Mouse (Mus musculus) embryonic facial prominence, embryonic 11.5 days (tissue): ENCODE results near the gene Dcp1a. TPM values are rescaled to one million over a fixed set of nuclear protein-coding genes. Genes with fewer than 3 reads are reported as not detected.

Experiments used
- ATAC-seq: fragments of 200-750 bp; cut with Nextera tagmentation; replicated peaks from 2 replicates; pipeline ENCODE4 v1.8.0; 2017; ENCODE audit warnings: low read depth; ENCODE audit not compliant: insufficient number of reproducible peaks, low FRiP score, low TSS enrichment
- DNase-seq: peaks from one replicate; pipeline ENCODE4 v3.0.0-alpha.2; 2015; ENCODE audit warnings: low spot score
- H3K27ac ChIP-seq: fragments of 300-500 bp; sonication (generic); replicated peaks from 2 replicates; pipeline ENCODE4 v1.5.1; 2014; ENCODE audit warnings: mild to moderate bottlenecking, low read depth, low read length, control low read depth
- H3K27me3 ChIP-seq: fragments of 300-500 bp; sonication (generic); 2 replicates; pipeline ENCODE4 v1.6.1; 2014; ENCODE audit warnings: mild to moderate bottlenecking, low read length, moderate library complexity, mixed read lengths; ENCODE audit not compliant: control insufficient read depth, insufficient read depth
- H3K36me3 ChIP-seq: fragments of 300-500 bp; sonication (generic); replicated peaks from 2 replicates; pipeline ENCODE4 v1.6.1; 2014; ENCODE audit warnings: low read depth, mild to moderate bottlenecking, low read length, moderate library complexity, mixed read lengths; ENCODE audit not compliant: control insufficient read depth, insufficient read depth
- H3K4me1 ChIP-seq: fragments of 300-500 bp; sonication (generic); 2 replicates; pipeline ENCODE4 v1.6.1; 2014; ENCODE audit warnings: low read length, mixed read lengths; ENCODE audit not compliant: control insufficient read depth, insufficient read depth
- H3K4me2 ChIP-seq: fragments of 300-500 bp; sonication (generic); 2 replicates; pipeline ENCODE4 v1.6.1; 2014; ENCODE audit warnings: low read depth, mild to moderate bottlenecking, control low read depth, low read length, moderate library complexity
- H3K4me3 ChIP-seq: fragments of 300-500 bp; sonication (generic); 2 replicates; pipeline ENCODE4 v1.5.1; 2014; ENCODE audit warnings: low read depth, low read length, control low read depth
- H3K9ac ChIP-seq: fragments of 300-500 bp; sonication (generic); replicated peaks from 2 replicates; pipeline ENCODE4 v1.6.1; 2014; ENCODE audit warnings: mild to moderate bottlenecking, control low read depth, low read length
- H3K9me3 ChIP-seq: fragments of 300-500 bp; sonication (generic); replicated peaks from 2 replicates; pipeline ENCODE4 v1.6.1; 2016; ENCODE audit warnings: mild to moderate bottlenecking, low read length, inconsistent platforms, mixed read lengths; ENCODE audit not compliant: control insufficient read depth
- WGBS: fragments of 180-500 bp; shearing (Covaris S2); extraction: QIAGEN DNeasy Blood & Tissue Kit; methylation state at CpG from one replicate; pipeline ENCODE4 v1.1.7; 2014; 5-methylcytosine and 5-hydroxymethylcytosine counted together
- polyA plus RNA-seq: library from polyadenylated mRNA; unstranded; fragments of >200 nt; fragmentation: Nextera tagmentation; extraction: Ambion mirVana; gene quantifications from 2 replicates; pipeline ENCODE4 v1.2.1, GENCODE M21; 2014

Gene Dcp1a
- 30.8 and 34.8 TPM in 2 replicates for polyA plus RNA-seq

- peak within 1 kb of the TSS; percentile 87 for H3K9ac ChIP-seq
- peak; percentile 97 for DNase-seq
- no peaks in the 10 kb centered on the region for H3K4me1 ChIP-seq
- H3K4me2 ChIP-seq = peak within 1 kb of the TSS; percentile 58
- ATAC-seq = peak; percentile 98
- no peaks in the 10 kb centered on the region for H3K9me3 ChIP-seq
- H3K27me3 ChIP-seq = no peaks in the 10 kb centered on the region
- WGBS = under 1% methylated on average over 39 of the region's 39 CpGs
- peak within 1 kb of the TSS; percentile 78 for H3K4me3 ChIP-seq
- H3K27ac ChIP-seq = peak within 1 kb of the TSS; percentile 68
- H3K36me3 ChIP-seq = no peaks in the 10 kb centered on the region
These were observed at the start of gene Dcp1a for GRCm38 (mm10) chr14:30479361-30479948. Gene Dcp1a, plus strand, starts transcription at chr14:30479535.

GRCm38 (mm10) chr14:30429606-30430005, 49.7 kb upstream of the Dcp1a start:
- Histone ChIP-seq H3K4me2 (no peak overlapping the region), H3K9me3 (no peaks in the 10 kb centered on the region), H3K4me1 (no peaks in the 10 kb centered on the region), H3K4me3 (no peak overlapping the region), H3K27ac (no peak overlapping the region), H3K36me3 (no peaks in the 10 kb centered on the region), H3K27me3 (no peaks in the 10 kb centered on the region), H3K9ac (no peak overlapping the region)
- DNase-seq (peak; percentile 10), ATAC-seq (no peak)
- 71% methylated on average over 9 of the region's 9 CpGs for WGBS

- no peak overlapping the region for H3K4me3 ChIP-seq
- no peak overlapping the region for H3K27ac ChIP-seq
- WGBS = 86% methylated on average over 9 of the region's 9 CpGs
- no peaks in the 10 kb centered on the region for H3K36me3 ChIP-seq
- H3K4me2 ChIP-seq = no peak overlapping the region
- H3K4me1 ChIP-seq = no peaks in the 10 kb centered on the region
- DNase-seq = no peak
- H3K9ac ChIP-seq = no peak overlapping the region
- no peak for ATAC-seq
- H3K27me3 ChIP-seq = no peaks in the 10 kb centered on the region
- no peaks in the 10 kb centered on the region for H3K9me3 ChIP-seq
These were observed 49.3 kb upstream of the Dcp1a start for GRCm38 (mm10) chr14:30430026-30430425.

GRCm38 (mm10) chr14:30430446-30430845, 48.9 kb upstream of the Dcp1a start:
- Histone ChIP-seq H3K4me2 (no peak overlapping the region), H3K4me1 (no peaks in the 10 kb centered on the region), H3K9me3 (no peaks in the 10 kb centered on the region), H3K27me3 (no peaks in the 10 kb centered on the region), H3K27ac (no peak overlapping the region), H3K9ac (no peak overlapping the region), H3K36me3 (no peaks in the 10 kb centered on the region), H3K4me3 (no peak overlapping the region)
- WGBS = 69% methylated on average over 5 of the region's 5 CpGs
- ATAC-seq (no peak), DNase-seq (no peak)

GRCm38 (mm10) chr14:30435316-30435715, 44.0 kb upstream of the Dcp1a start:
- H3K4me3 ChIP-seq = no peak overlapping the region
- DNase-seq (no peak), ATAC-seq (no peak)
- no peak overlapping the region for H3K9ac ChIP-seq
- no peaks in the 10 kb centered on the region for H3K36me3 ChIP-seq
- no peaks in the 10 kb centered on the region for H3K4me1 ChIP-seq
- no peak overlapping the region for H3K27ac ChIP-seq
- 92% methylated on average over 5 of the region's 5 CpGs for WGBS
- H3K9me3 ChIP-seq = no peaks in the 10 kb centered on the region
- no peaks in the 10 kb centered on the region for H3K27me3 ChIP-seq
- H3K4me2 ChIP-seq = no peak overlapping the region

GRCm38 (mm10) chr14:30439915-30440314, 39.4 kb upstream of the Dcp1a start:
- ATAC-seq = no peak
- 80% methylated on average over 3 of the region's 3 CpGs for WGBS
- no peak overlapping the region for H3K27ac ChIP-seq

GRCm38 (mm10) chr14:30455801-30456595, 23.3 kb upstream of the Dcp1a start:
- Histone ChIP-seq H3K9me3 (no peaks in the 10 kb centered on the region), H3K4me1 (no peaks in the 10 kb centered on the region), H3K4me2 (peak overlapping the region; percentile 21; the same call in 1 of the 2 replicates), H3K36me3 (no peaks in the 10 kb centered on the region), H3K9ac (no peak overlapping the region), H3K27me3 (no peaks in the 10 kb centered on the region), H3K4me3 (no peak overlapping the region), H3K27ac (no peak overlapping the region)
- DNase-seq (no peak), ATAC-seq (no peak)
- 16% methylated on average over 13 of the region's 13 CpGs for WGBS

More at GRCm38 (mm10) chr14:30439915-30440314, 39.4 kb upstream of the Dcp1a start:
- no peaks in the 10 kb centered on the region for H3K9me3 ChIP-seq
- H3K36me3 ChIP-seq = no peaks in the 10 kb centered on the region
- H3K27me3 ChIP-seq = no peaks in the 10 kb centered on the region
- no peak overlapping the region for H3K9ac ChIP-seq
- DNase-seq = no peak
- no peaks in the 10 kb centered on the region for H3K4me1 ChIP-seq
- no peak overlapping the region for H3K4me2 ChIP-seq
- H3K4me3 ChIP-seq = no peak overlapping the region

GRCm38 (mm10) chr14:30457436-30457835, 21.9 kb upstream of the Dcp1a start:
- no peak for ATAC-seq
- 65% methylated on average over 7 of the region's 7 CpGs for WGBS
- no peak overlapping the region for H3K4me2 ChIP-seq

More at GRCm38 (mm10) chr14:30457436-30457835, 21.9 kb upstream of the Dcp1a start:
- Histone ChIP-seq H3K27ac (no peak overlapping the region), H3K9ac (no peak overlapping the region), H3K4me3 (no peak overlapping the region), H3K9me3 (no peaks in the 10 kb centered on the region), H3K27me3 (no peaks in the 10 kb centered on the region), H3K36me3 (no peaks in the 10 kb centered on the region), H3K4me1 (no peaks in the 10 kb centered on the region)
- no peak for DNase-seq
